Mouse (Mus musculus) frontal cortex, adult (tissue): ENCODE data around the gene Tada3.
A peak's percentile ranks its signal among the peaks of the same experiment; 100 is the strongest.

Experiments
- ATAC-seq: cut with Nextera tagmentation; 2 replicates; pipeline ENCODE4 v1.9.2; 2017; ENCODE audit warnings: mild to moderate bottlenecking, moderate library complexity, mixed read lengths; ENCODE audit not compliant: low TSS enrichment

The Tada3 gene

GRCm38 (mm10) chr6:113377496-113378385 lies at the start of gene Tada3, which contains the start of gene Arpc4:
Gene Tada3, minus strand, starts transcription at chr6:113377883.
Gene Arpc4, plus strand, starts transcription at chr6:113378115.
- peak; percentile 94 for ATAC-seq

- no peak for ATAC-seq
These were observed 49.7 kb upstream of the Tada3 start for GRCm38 (mm10) chr6:113427397-113427796.

- ATAC-seq, result no peak
These were observed 49.0 kb upstream of the Tada3 start for GRCm38 (mm10) chr6:113426696-113427095.

GRCm38 (mm10) chr6:113424187-113424586 lies 46.5 kb upstream of the Tada3 start:
- ATAC-seq, result no peak

GRCm38 (mm10) chr6:113423000-113423399 lies 45.3 kb upstream of the Tada3 start:
- no peak for ATAC-seq

- ATAC-seq, result peak; percentile 98
These were observed 41.5 kb upstream of the Tada3 start, which contains the start of gene Rpusd3 for GRCm38 (mm10) chr6:113419199-113419587. Gene Rpusd3, minus strand, starts transcription at chr6:113419340.

- peak; percentile 60 for ATAC-seq
These were observed 40.9 kb upstream of the Tada3 start for GRCm38 (mm10) chr6:113418441-113419198.

GRCm38 (mm10) chr6:113416416-113416815 lies 38.7 kb upstream of the Tada3 start:
- no peak for ATAC-seq

- ATAC-seq, result no peak
These were observed 32.3 kb upstream of the Tada3 start for GRCm38 (mm10) chr6:113410001-113410400.

- ATAC-seq, result no peak
These were observed 29.0 kb upstream of the Tada3 start for GRCm38 (mm10) chr6:113406683-113407082.

- ATAC-seq, result peak; percentile 81
These were observed 27.8 kb upstream of the Tada3 start for GRCm38 (mm10) chr6:113405483-113405882.

- ATAC-seq, result 0 out of 2 replicates have a peak, but pooled peaks have one; percentile 4
These were observed 27.2 kb upstream of the Tada3 start for GRCm38 (mm10) chr6:113404649-113405448.

GRCm38 (mm10) chr6:113402094-113402493 lies 24.4 kb upstream of the Tada3 start:
- ATAC-seq, result peak; percentile 58

GRCm38 (mm10) chr6:113396270-113397030 lies 18.8 kb upstream of the Tada3 start:
- ATAC-seq, result no peak

- no peak for ATAC-seq
These were observed 17.8 kb upstream of the Tada3 start for GRCm38 (mm10) chr6:113395501-113395900.

- ATAC-seq, result no peak
These were observed 17.1 kb upstream of the Tada3 start for GRCm38 (mm10) chr6:113394811-113395210.

GRCm38 (mm10) chr6:113393951-113394350 lies 16.3 kb upstream of the Tada3 start:
- no peak for ATAC-seq

- ATAC-seq, result peak; percentile 72
These were observed 14.8 kb upstream of the Tada3 start for GRCm38 (mm10) chr6:113392387-113393071.

GRCm38 (mm10) chr6:113392015-113392386 lies 14.3 kb upstream of the Tada3 start:
- 0 out of 2 replicates have a peak, but pooled peaks have one; percentile 2 for ATAC-seq

- no peak for ATAC-seq
These were observed 13.0 kb upstream of the Tada3 start for GRCm38 (mm10) chr6:113390715-113391114.
